Mouse (Mus musculus): ENCODE measurements around the gene Tubb1. TPM values are rescaled to one million over a fixed set of nuclear protein-coding genes. Genes with fewer than 3 reads are reported as not detected.

The Tubb1 gene
- total and polyA plus RNA-seq, 2 experiments from 2014 or later, result 0.11 to 0.25 TPM

GRCm38 (mm10) chr2:174439450-174439838, 11.1 kb upstream of the Tubb1 start:
- DNase-seq (ENCODE audit: low spot score) (no peak), ATAC-seq (ENCODE audit: low FRiP score) (no peak)
- no peaks in the 10 kb centered on the region for H3K27me3 ChIP-seq (ENCODE audit: insufficient read depth, low read length)
- no peak overlapping the region for H3K4me3 ChIP-seq (ENCODE audit: low read depth, low read length)
- TF ChIP-seq CTCF (IDR thresholded peaks at IDR 0.05), result no peak
- no peak overlapping the region for H3K9ac ChIP-seq (replicated peaks; ENCODE audit: low read length, poor library complexity, severe bottlenecking)
- 44% methylated on average over 5 of the region's 5 CpGs for WGBS
- peaks cover 9% of the 10 kb centered on the region; the same call in 1 of the 2 replicates for H3K4me1 ChIP-seq (ENCODE audit: insufficient read depth, low read length)
- no peaks in the 10 kb centered on the region for H3K36me3 ChIP-seq (ENCODE audit: insufficient read depth, low read length)
- H3K4me2 ChIP-seq (ENCODE audit: low read depth, low read length, poor library complexity, severe bottlenecking), result peak overlapping the region; percentile 70; the same call in 1 of the 2 replicates
- H3K9me3 ChIP-seq (ENCODE audit: low read length), result no peaks in the 10 kb centered on the region
- no peak overlapping the region for H3K27ac ChIP-seq (ENCODE audit: low read depth, low read length)

DNA sequence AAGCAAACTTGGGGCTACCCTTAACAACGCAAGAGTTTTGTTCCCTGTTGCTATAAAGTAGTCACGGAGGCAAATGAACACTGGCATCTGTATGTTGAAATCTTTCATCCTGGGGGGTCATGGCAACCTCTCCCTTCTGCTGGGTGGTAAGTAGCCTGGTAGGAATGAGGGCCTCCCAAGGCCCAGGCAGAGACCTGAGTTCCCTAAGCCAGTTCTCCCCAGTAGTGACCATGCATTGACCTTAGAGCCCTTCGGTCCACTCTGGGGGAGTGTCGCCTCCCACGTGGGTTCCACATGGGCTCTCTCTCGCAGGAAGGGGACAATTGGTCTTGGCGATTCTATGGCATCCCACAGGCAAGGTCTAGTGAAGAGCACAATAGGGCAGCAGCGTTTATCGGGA, 10.5 kb upstream of the Tubb1 start:
- H3K4me2 ChIP-seq (ENCODE audit: low read depth, low read length, poor library complexity, severe bottlenecking), result no peak overlapping the region
- H3K36me3 ChIP-seq (ENCODE audit: insufficient read depth, low read length), result no peaks in the 10 kb centered on the region
- no peak overlapping the region for H3K9ac ChIP-seq (replicated peaks; ENCODE audit: low read length, poor library complexity, severe bottlenecking)
- no peak overlapping the region for H3K4me3 ChIP-seq (ENCODE audit: low read depth, low read length)
- no peaks in the 10 kb centered on the region for H3K27me3 ChIP-seq (ENCODE audit: insufficient read depth, low read length)
- H3K27ac ChIP-seq (ENCODE audit: low read depth, low read length), result no peak overlapping the region
- 83% methylated on average over 9 of the region's 9 CpGs for WGBS
- peaks cover 9% of the 10 kb centered on the region; the same call in 1 of the 2 replicates for H3K4me1 ChIP-seq (ENCODE audit: insufficient read depth, low read length)
- H3K9me3 ChIP-seq (ENCODE audit: low read length), result no peaks in the 10 kb centered on the region
- ATAC-seq (ENCODE audit: low FRiP score), result no peak
- TF ChIP-seq CTCF (IDR thresholded peaks at IDR 0.05), result no peak
- no peak for DNase-seq (ENCODE audit: low spot score)

- ATAC-seq (ENCODE audit: low FRiP score) (no peak), DNase-seq (ENCODE audit: low spot score) (no peak)
- H3K9ac ChIP-seq (replicated peaks; ENCODE audit: low read length, poor library complexity, severe bottlenecking), result no peak overlapping the region
- no peaks in the 10 kb centered on the region for H3K9me3 ChIP-seq (ENCODE audit: low read length)
- no peak overlapping the region for H3K4me2 ChIP-seq (ENCODE audit: low read depth, low read length, poor library complexity, severe bottlenecking)
- WGBS, result 83% methylated on average over 4 of the region's 4 CpGs
- peaks cover 9% of the 10 kb centered on the region; the same call in 1 of the 2 replicates for H3K4me1 ChIP-seq (ENCODE audit: insufficient read depth, low read length)
- no peaks in the 10 kb centered on the region for H3K36me3 ChIP-seq (ENCODE audit: insufficient read depth, low read length)
- no peaks in the 10 kb centered on the region for H3K27me3 ChIP-seq (ENCODE audit: insufficient read depth, low read length)
- H3K4me3 ChIP-seq (ENCODE audit: low read depth, low read length), result no peak overlapping the region
- no peak for TF ChIP-seq CTCF (IDR thresholded peaks at IDR 0.05)
- H3K27ac ChIP-seq (ENCODE audit: low read depth, low read length), result no peak overlapping the region
These were observed 8.6 kb upstream of the Tubb1 start for GRCm38 (mm10) chr2:174441898-174442297.

DNA sequence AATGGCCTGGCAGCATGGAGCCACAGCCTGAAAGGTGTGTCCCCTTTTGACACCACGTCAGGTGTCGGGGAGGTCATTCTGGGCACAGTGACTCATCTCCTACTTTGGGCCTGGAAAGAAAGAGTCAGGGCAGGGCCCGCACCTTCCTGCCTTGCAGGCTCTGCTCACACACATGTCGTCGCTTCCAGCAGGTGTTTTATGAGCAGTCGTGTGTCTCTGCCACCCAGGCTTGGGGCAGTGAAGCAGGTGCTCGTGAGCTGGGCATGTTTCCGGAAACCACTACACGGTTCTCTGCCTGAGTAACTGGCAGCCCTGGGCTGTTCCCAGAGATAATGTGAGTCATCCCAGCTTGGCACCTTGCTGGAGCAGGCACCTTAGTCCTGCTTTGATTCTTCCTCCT, 8.0 kb upstream of the Tubb1 start:
- ATAC-seq (ENCODE audit: low FRiP score), result no peak
- H3K27me3 ChIP-seq (ENCODE audit: insufficient read depth, low read length), result no peaks in the 10 kb centered on the region
- WGBS, result 88% methylated on average over 9 of the region's 9 CpGs
- no peak for TF ChIP-seq CTCF (IDR thresholded peaks at IDR 0.05)
- H3K27ac ChIP-seq (ENCODE audit: low read depth, low read length), result no peak overlapping the region
- H3K9ac ChIP-seq (replicated peaks; ENCODE audit: low read length, poor library complexity, severe bottlenecking), result no peak overlapping the region
- H3K36me3 ChIP-seq (ENCODE audit: insufficient read depth, low read length), result no peaks in the 10 kb centered on the region
- no peak overlapping the region for H3K4me2 ChIP-seq (ENCODE audit: low read depth, low read length, poor library complexity, severe bottlenecking)
- DNase-seq (ENCODE audit: low spot score), result no peak
- H3K4me3 ChIP-seq (ENCODE audit: low read depth, low read length), result no peak overlapping the region
- peaks cover 9% of the 10 kb centered on the region; the same call in 1 of the 2 replicates for H3K4me1 ChIP-seq (ENCODE audit: insufficient read depth, low read length)
- no peaks in the 10 kb centered on the region for H3K9me3 ChIP-seq (ENCODE audit: low read length)

DNA sequence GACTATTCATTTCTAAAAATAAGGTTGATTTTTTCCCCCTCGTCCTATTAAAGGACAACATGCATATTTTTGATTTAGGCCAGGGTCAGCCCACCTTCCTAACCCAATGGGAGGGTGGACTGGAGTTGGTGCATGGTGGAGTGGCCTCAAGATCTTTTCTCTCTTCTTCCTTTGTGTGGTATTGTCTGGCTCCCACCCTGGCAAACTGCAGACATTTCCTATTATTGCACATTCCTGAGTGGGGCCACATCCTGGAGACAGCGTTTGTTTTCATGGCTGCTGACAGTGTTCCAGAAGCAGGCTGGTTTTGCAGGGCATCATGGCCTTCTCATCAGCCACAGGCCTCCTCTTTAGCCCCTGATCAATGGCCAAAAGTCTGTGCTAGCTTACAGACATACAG, 7.4 kb upstream of the Tubb1 start:
- Histone ChIP-seq H3K9ac (replicated peaks; ENCODE audit: low read length, poor library complexity, severe bottlenecking) (no peak overlapping the region), H3K4me1 (ENCODE audit: insufficient read depth, low read length) (peaks cover 9% of the 10 kb centered on the region; the same call in 1 of the 2 replicates), H3K27me3 (ENCODE audit: insufficient read depth, low read length) (no peaks in the 10 kb centered on the region), H3K4me3 (ENCODE audit: low read depth, low read length) (no peak overlapping the region), H3K27ac (ENCODE audit: low read depth, low read length) (no peak overlapping the region), H3K4me2 (ENCODE audit: low read depth, low read length, poor library complexity, severe bottlenecking) (no peak overlapping the region), H3K36me3 (ENCODE audit: insufficient read depth, low read length) (no peaks in the 10 kb centered on the region), H3K9me3 (ENCODE audit: low read length) (no peaks in the 10 kb centered on the region)
- no peak for TF ChIP-seq CTCF (IDR thresholded peaks at IDR 0.05)
- 58% methylated on average over 2 of the region's 2 CpGs for WGBS
- no peak for ATAC-seq (ENCODE audit: low FRiP score)
- no peak for DNase-seq (ENCODE audit: low spot score)

DNA sequence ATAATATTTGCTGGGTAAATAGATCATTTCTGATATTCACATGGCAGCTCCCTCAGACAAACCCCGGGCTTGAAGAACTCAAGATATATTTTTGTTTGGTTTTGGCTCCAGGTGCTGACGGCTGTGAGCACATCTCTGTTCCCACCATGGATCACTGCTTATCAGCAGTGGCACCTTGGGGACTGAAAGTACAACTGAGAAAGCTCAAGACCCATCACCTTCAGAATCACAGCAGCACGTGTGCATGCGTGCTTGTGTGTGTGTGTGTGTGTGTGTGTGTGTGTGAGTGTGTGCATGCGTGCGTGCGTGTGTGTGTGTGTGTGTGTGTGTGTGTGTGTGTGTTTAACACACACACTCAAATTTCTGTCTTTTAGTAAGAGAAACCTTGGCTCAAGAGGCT, 6.1 kb upstream of the Tubb1 start:
- TF ChIP-seq CTCF (IDR thresholded peaks at IDR 0.05), result no peak
- no peaks in the 10 kb centered on the region for H3K36me3 ChIP-seq (ENCODE audit: insufficient read depth, low read length)
- H3K4me3 ChIP-seq (ENCODE audit: low read depth, low read length), result no peak overlapping the region
- no peak overlapping the region for H3K9ac ChIP-seq (replicated peaks; ENCODE audit: low read length, poor library complexity, severe bottlenecking)
- DNase-seq (ENCODE audit: low spot score) (no peak), ATAC-seq (ENCODE audit: low FRiP score) (no peak)
- no peak overlapping the region for H3K27ac ChIP-seq (ENCODE audit: low read depth, low read length)
- WGBS, result 89% methylated on average over 7 of the region's 7 CpGs
- no peaks in the 10 kb centered on the region for H3K27me3 ChIP-seq (ENCODE audit: insufficient read depth, low read length)
- no peak overlapping the region for H3K4me2 ChIP-seq (ENCODE audit: low read depth, low read length, poor library complexity, severe bottlenecking)
- H3K9me3 ChIP-seq (ENCODE audit: low read length), result no peaks in the 10 kb centered on the region
- no peaks in the 10 kb centered on the region for H3K4me1 ChIP-seq (ENCODE audit: insufficient read depth, low read length)
